Mouse (Mus musculus): ENCODE measurements around the gene Rasgrp4.

Rasgrp4 gene

GRCm38 (mm10) chr7:29146625-29147367 is 12.1 kb downstream of the Rasgrp4 start:
- no peak for DNase-seq (ENCODE audit: low read depth, low spot score)

GRCm38 (mm10) chr7:29148771-29149170 is 14.1 kb downstream of the Rasgrp4 start:
- no peak for DNase-seq (ENCODE audit: low read depth, low spot score)

GRCm38 (mm10) chr7:29151486-29151885 is 16.8 kb downstream of the Rasgrp4 start:
- no peak for DNase-seq (ENCODE audit: low read depth, low spot score)

GRCm38 (mm10) chr7:29154018-29154720 is 19.5 kb downstream of the Rasgrp4 start:
- DNase-seq (ENCODE audit: low read depth, low spot score), result peak; percentile 86

GRCm38 (mm10) chr7:29155196-29155837 is 20.7 kb downstream of the Rasgrp4 start:
- DNase-seq (ENCODE audit: low read depth, low spot score), result peak; percentile 93

GRCm38 (mm10) chr7:29155838-29156782 is 21.5 kb downstream of the Rasgrp4 start, which contains the start of gene Fam98c:
Fam98c (minus strand) TSS chr7:29156234.
- peak; percentile 93 for DNase-seq (ENCODE audit: low read depth, low spot score)

- peak; percentile 99 for DNase-seq (ENCODE audit: low read depth, low spot score)
Measured at GRCm38 (mm10) chr7:29158264-29158663, 23.6 kb downstream of the Rasgrp4 start.

GRCm38 (mm10) chr7:29162294-29162693 is 27.6 kb downstream of the Rasgrp4 start:
- no peak for DNase-seq (ENCODE audit: low read depth, low spot score)

- peak; percentile 99 for DNase-seq (ENCODE audit: low read depth, low spot score)
Measured at GRCm38 (mm10) chr7:29162750-29163525, 28.3 kb downstream of the Rasgrp4 start.

GRCm38 (mm10) chr7:29167656-29168055 is 33.0 kb downstream of the Rasgrp4 start:
- no peak for DNase-seq (ENCODE audit: low read depth, low spot score)

GRCm38 (mm10) chr7:29168121-29168695 is 33.6 kb downstream of the Rasgrp4 start:
- DNase-seq (ENCODE audit: low read depth, low spot score), result peak; percentile 52

- DNase-seq (ENCODE audit: low read depth, low spot score), result peak; percentile 52
Measured at GRCm38 (mm10) chr7:29168791-29169230, 34.2 kb downstream of the Rasgrp4 start.

GRCm38 (mm10) chr7:29169231-29170065 is 34.8 kb downstream of the Rasgrp4 start:
- DNase-seq (ENCODE audit: low read depth, low spot score), result peak; percentile 97

- DNase-seq (ENCODE audit: low read depth, low spot score), result peak; percentile 92
Measured at GRCm38 (mm10) chr7:29170066-29170754, 35.6 kb downstream of the Rasgrp4 start, which contains the start of the genes Ggn and Spred3. Ggn (plus strand) TSS chr7:29170210. Spred3 (minus strand) TSS chr7:29170411.

- no peak for DNase-seq (ENCODE audit: low read depth, low spot score)
Measured at GRCm38 (mm10) chr7:29170755-29171561, 36.3 kb downstream of the Rasgrp4 start.

GRCm38 (mm10) chr7:29171562-29172097 is 37.0 kb downstream of the Rasgrp4 start:
- no peak for DNase-seq (ENCODE audit: low read depth, low spot score)

GRCm38 (mm10) chr7:29172390-29173016 is 37.9 kb downstream of the Rasgrp4 start:
- DNase-seq (ENCODE audit: low read depth, low spot score), result no peak
